Mouse (Mus musculus) forebrain, embryonic 15.5 days (tissue): ENCODE results near the gene Kcnh4. TPM values are rescaled to one million over a fixed set of nuclear protein-coding genes. Genes with fewer than 3 reads are reported as not detected.
A peak's percentile ranks its signal among the peaks of the same experiment; 100 is the strongest.

ENCODE experiments used
- ATAC-seq: fragments of 200-750 bp; cut with Nextera tagmentation; replicated peaks from 2 replicates; pipeline ENCODE4 v1.8.0; 2017; ENCODE audit warnings: mild to moderate bottlenecking, moderate TSS enrichment, moderate library complexity
- H3K27ac ChIP-seq: fragments of 300-500 bp; sonication (generic); replicated peaks from 2 replicates; pipeline ENCODE4 v1.5.1; 2015; ENCODE audit warnings: mild to moderate bottlenecking, inconsistent platforms
- H3K27me3 ChIP-seq: fragments of 300-500 bp; sonication (generic); 2 replicates; pipeline ENCODE4 v1.6.1; 2015; ENCODE audit warnings: inconsistent platforms
- H3K36me3 ChIP-seq: fragments of 300-500 bp; sonication (generic); 2 replicates; pipeline ENCODE4 v1.6.1; 2015; ENCODE audit warnings: mild to moderate bottlenecking, inconsistent platforms
- H3K4me1 ChIP-seq: fragments of 300-500 bp; sonication (generic); 2 replicates; pipeline ENCODE4 v1.6.1; 2015; ENCODE audit warnings: inconsistent platforms
- H3K4me2 ChIP-seq: fragments of 300-500 bp; sonication (generic); replicated peaks from 2 replicates; pipeline ENCODE4 v1.6.1; 2015; ENCODE audit warnings: mild to moderate bottlenecking, inconsistent platforms
- H3K4me3 ChIP-seq: fragments of 300-500 bp; sonication (generic); 2 replicates; pipeline ENCODE4 v1.5.1; 2015; ENCODE audit warnings: mild to moderate bottlenecking, inconsistent platforms
- H3K9ac ChIP-seq: fragments of 300-500 bp; sonication (generic); replicated peaks from 2 replicates; pipeline ENCODE4 v1.6.1; 2015; ENCODE audit warnings: mild to moderate bottlenecking, inconsistent platforms
- H3K9me3 ChIP-seq: fragments of 300-500 bp; sonication (generic); 2 replicates; pipeline ENCODE4 v1.6.1; 2016; ENCODE audit warnings: inconsistent platforms
- WGBS: fragments of 180-500 bp; shearing (Covaris S2); methylation state at CpG from one replicate; pipeline ENCODE4 v1.1.7; 2015; ENCODE audit warnings: mixed read lengths; 5-methylcytosine and 5-hydroxymethylcytosine counted together
- polyA plus RNA-seq: library from polyadenylated mRNA; unstranded; fragments of >200 nt; fragmentation: Nextera tagmentation; extraction: Ambion mirVana; gene quantifications from 2 replicates; pipeline ENCODE4 v1.2.1, GENCODE M21; 2015

Gene Kcnh4
- polyA plus RNA-seq, 1 experiment from 2014 or later: 4.6 TPM

DNA sequence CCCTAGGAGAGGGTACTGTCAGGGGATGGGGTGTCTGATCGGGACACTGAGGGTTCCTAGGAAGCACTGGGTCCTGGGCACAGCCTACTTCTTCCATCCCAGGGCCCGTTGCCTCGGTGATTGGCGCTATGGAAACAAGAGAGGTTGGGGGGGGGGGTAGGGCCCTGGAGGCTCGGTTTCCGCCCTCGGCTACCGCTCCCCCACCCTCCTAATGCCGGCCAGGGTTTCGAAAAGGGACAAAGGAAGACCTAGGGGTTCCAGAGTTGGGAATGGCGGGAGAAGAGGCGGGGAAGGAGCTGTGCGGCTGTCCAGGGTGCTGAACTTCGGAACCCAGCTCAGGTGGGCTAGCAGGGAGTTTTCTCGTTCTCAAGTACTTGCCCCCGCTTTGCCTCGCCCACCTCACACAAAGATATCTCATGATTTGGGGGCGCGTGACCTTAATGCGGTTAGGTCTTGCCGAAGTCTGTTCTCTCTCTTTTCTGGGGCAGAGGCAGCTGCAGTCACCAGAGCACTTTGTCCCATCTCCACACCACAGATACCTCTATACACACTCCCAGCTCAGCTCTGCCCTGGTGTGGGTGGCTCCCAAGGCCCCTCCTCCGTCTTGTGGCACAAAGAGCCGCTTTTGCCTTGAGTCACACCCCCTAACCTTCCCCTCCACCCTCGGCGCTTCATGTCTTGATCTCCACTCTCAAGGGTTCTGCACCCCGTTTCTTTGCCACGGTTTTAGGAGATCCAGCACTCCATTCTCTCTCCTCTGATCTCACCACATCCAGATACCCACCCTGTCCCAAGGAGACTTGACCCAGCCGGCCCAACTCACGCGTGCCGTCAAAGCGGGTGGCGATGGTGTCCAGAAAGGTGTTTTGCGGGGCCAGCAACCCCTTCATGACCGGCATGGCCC is 783 bp downstream of the Kcnh4 start:
- Histone ChIP-seq H3K9me3 (no peaks in the 10 kb centered on the region), H3K4me1 (peaks cover 25% of the 10 kb centered on the region), H3K4me2 (peak overlapping the region; percentile 65), H3K4me3 (peak overlapping the region; percentile 54), H3K27ac (peak overlapping the region; percentile 46), H3K27me3 (peaks cover 26% of the 10 kb centered on the region; the same call in 1 of the 2 replicates), H3K36me3 (no peaks in the 10 kb centered on the region), H3K9ac (peak overlapping the region; percentile 58)
- under 1% methylated on average over 35 of the region's 35 CpGs for WGBS
- ATAC-seq: peak; percentile 54

DNA sequence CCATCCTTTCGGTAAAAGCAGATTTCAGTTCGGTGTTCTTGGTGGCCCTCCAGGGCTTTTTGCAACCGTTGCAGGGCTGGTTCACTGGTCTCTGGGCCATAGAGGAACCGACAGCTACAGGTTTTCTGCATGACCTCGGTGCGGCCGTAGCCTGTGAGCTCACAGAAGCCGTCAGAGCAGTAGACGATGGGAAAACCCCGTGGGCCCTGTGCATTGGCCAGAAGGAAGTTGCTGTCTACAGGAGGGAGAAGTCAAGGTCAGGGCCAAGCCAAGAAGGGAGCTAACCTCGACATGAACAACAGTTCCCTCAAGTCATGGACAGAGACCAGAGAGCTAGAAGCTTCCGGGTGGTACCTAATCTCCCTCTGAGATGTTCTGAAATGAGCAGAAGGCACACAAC is 2.2 kb downstream of the Kcnh4 start:
- Histone ChIP-seq H3K36me3 (no peaks in the 10 kb centered on the region), H3K9ac (no peak overlapping the region), H3K9me3 (no peaks in the 10 kb centered on the region), H3K4me3 (no peak overlapping the region), H3K4me1 (peaks cover 25% of the 10 kb centered on the region), H3K27ac (no peak overlapping the region), H3K4me2 (no peak overlapping the region), H3K27me3 (peaks cover 26% of the 10 kb centered on the region; the same call in 1 of the 2 replicates)
- no peak for ATAC-seq
- WGBS: 94% methylated on average over 12 of the region's 12 CpGs

DNA sequence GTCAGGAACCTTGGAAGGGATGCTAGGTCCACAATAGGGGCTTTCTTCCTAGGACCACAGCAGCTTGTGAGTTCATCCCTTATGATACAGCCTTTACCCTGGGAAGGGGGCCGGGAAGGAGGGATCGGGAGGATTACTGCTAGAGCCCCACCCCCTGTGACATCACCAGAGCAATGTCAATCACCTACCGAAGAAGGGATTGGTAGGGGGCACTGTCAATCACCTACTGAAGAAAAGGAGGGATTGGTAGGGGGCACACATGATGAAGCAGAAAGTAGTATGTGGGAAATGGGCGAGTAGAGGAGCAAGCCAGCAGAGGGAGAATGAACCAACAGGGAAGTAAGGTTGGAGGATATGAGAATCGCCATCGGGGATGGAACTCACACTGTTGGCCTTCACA is 3.3 kb downstream of the Kcnh4 start:
- Histone ChIP-seq H3K27me3 (peaks cover 26% of the 10 kb centered on the region; the same call in 1 of the 2 replicates), H3K9ac (no peak overlapping the region), H3K4me1 (peaks cover 25% of the 10 kb centered on the region), H3K27ac (no peak overlapping the region), H3K9me3 (no peaks in the 10 kb centered on the region), H3K4me2 (no peak overlapping the region), H3K4me3 (no peak overlapping the region), H3K36me3 (peaks cover 2% of the 10 kb centered on the region; the same call in 1 of the 2 replicates)
- 69% methylated on average over 6 of the region's 6 CpGs for WGBS
- ATAC-seq: no peak

DNA sequence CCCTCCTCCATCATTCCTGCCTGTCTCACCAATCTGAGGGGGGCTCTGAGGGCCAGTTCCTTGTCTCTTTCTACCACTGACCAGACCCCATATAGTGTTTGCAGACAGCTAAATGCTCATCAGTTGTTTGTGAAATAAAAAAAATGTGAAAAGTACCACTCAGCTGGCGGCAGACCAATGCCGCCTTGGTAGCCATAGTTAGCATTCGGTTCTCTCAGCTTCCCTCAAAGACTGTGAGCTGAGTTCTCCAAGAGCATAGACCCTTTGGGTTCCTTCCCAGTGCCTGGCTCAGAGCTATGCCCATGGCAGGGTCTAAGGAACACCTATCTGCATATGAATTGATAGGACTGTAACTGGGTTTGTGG is 5.1 kb downstream of the Kcnh4 start:
- no peak overlapping the region for H3K4me3 ChIP-seq
- H3K27me3 ChIP-seq: peaks cover 15% of the 10 kb centered on the region; the same call in 1 of the 2 replicates
- H3K9ac ChIP-seq: no peak overlapping the region
- 88% methylated on average over 3 of the region's 3 CpGs for WGBS
- H3K36me3 ChIP-seq: peaks cover 3% of the 10 kb centered on the region; the same call in 1 of the 2 replicates
- no peak for ATAC-seq
- H3K9me3 ChIP-seq: no peaks in the 10 kb centered on the region
- no peak overlapping the region for H3K27ac ChIP-seq
- peaks cover 17% of the 10 kb centered on the region for H3K4me1 ChIP-seq
- no peak overlapping the region for H3K4me2 ChIP-seq

DNA sequence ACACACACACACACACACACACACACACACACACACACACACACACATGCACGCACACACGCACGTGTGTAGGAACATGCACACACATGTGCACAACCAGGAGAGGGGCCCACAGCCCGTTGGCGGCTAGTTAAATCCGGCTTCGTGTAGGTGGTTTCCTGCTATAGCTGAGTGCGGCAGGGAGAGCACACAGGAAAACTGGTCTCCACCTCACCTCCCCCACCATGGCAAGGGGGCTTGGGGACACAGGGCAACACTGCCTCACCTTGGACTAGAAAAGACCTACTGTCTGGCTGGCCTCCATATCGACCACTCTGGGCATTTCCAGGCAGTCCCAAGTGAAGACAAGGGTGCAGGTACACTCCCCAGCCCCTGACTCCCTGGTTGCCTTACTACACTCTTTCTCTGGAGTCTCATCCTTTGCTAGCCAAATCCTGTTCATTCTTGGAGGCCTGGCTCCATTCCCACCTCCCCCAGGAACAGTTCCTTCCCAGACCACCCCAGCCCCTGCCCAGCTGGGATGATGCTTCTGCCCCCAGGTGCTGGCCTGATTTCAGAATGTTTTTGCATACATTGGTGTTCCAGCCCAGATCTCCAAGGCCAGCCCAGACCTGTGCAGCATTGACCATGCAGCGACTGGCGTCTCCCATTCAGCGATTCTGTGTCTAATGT is 5.6 kb downstream of the Kcnh4 start:
- ATAC-seq: no peak
- 82% methylated on average over 11 of the region's 12 CpGs for WGBS

DNA sequence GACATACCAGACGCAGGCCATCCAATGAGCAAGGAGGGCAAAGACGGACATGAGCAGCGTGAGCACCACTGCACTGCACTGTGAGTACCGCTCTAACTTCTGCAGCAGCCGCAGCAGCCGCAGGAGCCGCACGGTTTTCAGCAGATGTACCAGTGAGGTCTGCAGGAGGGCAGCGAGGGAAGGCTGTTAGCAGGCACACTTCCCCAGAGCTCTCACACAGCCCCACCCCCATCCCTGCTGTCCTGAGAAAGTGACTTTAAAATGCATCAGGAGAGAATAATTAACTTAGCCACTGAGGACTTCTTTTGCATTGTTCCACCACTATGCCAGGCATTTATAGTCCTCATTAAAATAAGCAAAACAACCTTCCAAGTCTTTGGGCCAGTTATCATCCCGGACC is 7.4 kb downstream of the Kcnh4 start:
- Histone ChIP-seq H3K4me3 (no peak overlapping the region), H3K36me3 (peaks cover 3% of the 10 kb centered on the region; the same call in 1 of the 2 replicates), H3K4me2 (no peak overlapping the region), H3K9me3 (no peaks in the 10 kb centered on the region), H3K27me3 (no peaks in the 10 kb centered on the region), H3K27ac (no peak overlapping the region), H3K4me1 (no peaks in the 10 kb centered on the region), H3K9ac (no peak overlapping the region)
- WGBS: 47% methylated on average over 10 of the region's 10 CpGs
- ATAC-seq: no peak

More for the DNA sequence above, 5.6 kb downstream of the Kcnh4 start:
- Histone ChIP-seq H3K9ac (no peak overlapping the region), H3K36me3 (peaks cover 3% of the 10 kb centered on the region; the same call in 1 of the 2 replicates), H3K4me1 (peaks cover 11% of the 10 kb centered on the region), H3K4me2 (no peak overlapping the region), H3K27me3 (peaks cover 11% of the 10 kb centered on the region; the same call in 1 of the 2 replicates), H3K27ac (no peak overlapping the region), H3K9me3 (no peaks in the 10 kb centered on the region), H3K4me3 (no peak overlapping the region)

DNA sequence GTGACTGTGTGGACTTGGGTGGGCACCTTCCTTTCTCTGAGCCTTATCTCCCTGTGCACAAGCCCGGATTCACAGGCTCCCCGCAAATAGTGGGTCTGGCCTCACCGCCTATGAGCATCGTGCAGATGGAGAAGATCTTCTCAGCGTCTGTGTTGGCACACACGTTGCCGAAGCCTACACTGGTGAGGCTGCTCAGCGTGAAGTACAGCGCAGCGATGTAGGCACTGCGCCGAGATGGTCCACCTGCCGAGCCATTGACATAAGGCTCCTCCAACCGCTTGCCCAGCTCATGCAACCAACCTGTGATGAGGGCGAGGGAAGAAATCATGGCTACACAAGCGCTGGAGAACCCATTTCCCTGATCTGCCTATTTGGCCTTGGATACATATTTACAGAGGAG is 9.6 kb downstream of the Kcnh4 start:
- Histone ChIP-seq H3K4me1 (no peaks in the 10 kb centered on the region), H3K9ac (no peak overlapping the region), H3K36me3 (peaks cover 3% of the 10 kb centered on the region; the same call in 1 of the 2 replicates), H3K4me2 (no peak overlapping the region), H3K4me3 (no peak overlapping the region), H3K27me3 (no peaks in the 10 kb centered on the region), H3K9me3 (no peaks in the 10 kb centered on the region), H3K27ac (no peak overlapping the region)
- no peak for ATAC-seq
- WGBS: 92% methylated on average over 16 of the region's 16 CpGs

DNA sequence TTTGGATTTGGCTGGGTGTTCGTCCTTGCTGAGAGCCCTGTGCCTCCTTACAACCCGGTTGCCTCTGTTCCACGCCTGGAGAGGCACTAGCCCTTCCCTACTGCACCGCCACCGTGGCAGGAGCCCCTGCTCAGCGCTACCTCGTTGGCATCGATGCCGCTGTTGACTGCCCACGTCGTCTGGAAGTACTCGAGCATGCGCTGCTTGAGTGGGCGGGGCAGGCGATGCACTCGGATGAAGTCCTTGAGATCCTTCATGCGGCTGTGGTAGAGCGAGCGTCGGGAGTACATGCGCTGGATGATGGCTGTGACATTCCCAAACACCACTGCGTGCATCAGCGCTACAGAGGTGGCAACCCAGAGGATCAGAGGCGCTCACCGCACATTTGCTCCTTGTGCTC is 10.3 kb downstream of the Kcnh4 start:
- no peak overlapping the region for H3K9ac ChIP-seq
- H3K9me3 ChIP-seq: no peaks in the 10 kb centered on the region
- H3K4me1 ChIP-seq: no peaks in the 10 kb centered on the region
- no peak overlapping the region for H3K4me3 ChIP-seq
- H3K27me3 ChIP-seq: no peaks in the 10 kb centered on the region
- no peak overlapping the region for H3K27ac ChIP-seq
- H3K4me2 ChIP-seq: no peak overlapping the region
- H3K36me3 ChIP-seq: peaks cover 3% of the 10 kb centered on the region; the same call in 1 of the 2 replicates
- ATAC-seq: no peak
- 59% methylated on average over 25 of the region's 25 CpGs for WGBS

DNA sequence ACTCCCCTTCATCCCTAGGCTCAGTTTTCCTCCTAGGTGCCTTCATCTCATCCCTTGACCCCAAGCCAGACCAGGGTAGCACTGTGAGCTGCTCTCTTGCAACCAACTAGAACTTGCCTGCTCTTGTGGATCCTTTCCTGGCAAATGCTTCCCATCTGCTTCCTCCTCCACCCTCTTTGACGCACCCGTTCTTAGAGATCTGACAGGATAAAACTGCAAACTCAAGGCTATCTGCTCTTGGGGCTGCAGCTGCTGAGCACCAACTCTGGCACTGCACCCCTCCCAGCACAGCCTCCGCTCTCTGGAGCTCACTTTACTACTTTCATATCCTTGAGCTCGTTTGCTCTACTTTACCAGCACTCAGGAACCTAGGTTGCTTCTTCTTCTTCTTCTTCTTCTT is 11.1 kb downstream of the Kcnh4 start:
- H3K4me1 ChIP-seq: no peaks in the 10 kb centered on the region
- no peak for ATAC-seq
- no peak overlapping the region for H3K4me3 ChIP-seq
- no peak overlapping the region for H3K9ac ChIP-seq
- H3K36me3 ChIP-seq: peaks cover 3% of the 10 kb centered on the region; the same call in 1 of the 2 replicates
- no peaks in the 10 kb centered on the region for H3K27me3 ChIP-seq
- no peak overlapping the region for H3K27ac ChIP-seq
- no peak overlapping the region for H3K4me2 ChIP-seq
- 85% methylated on average over 4 of the region's 4 CpGs for WGBS
- H3K9me3 ChIP-seq: no peaks in the 10 kb centered on the region

DNA sequence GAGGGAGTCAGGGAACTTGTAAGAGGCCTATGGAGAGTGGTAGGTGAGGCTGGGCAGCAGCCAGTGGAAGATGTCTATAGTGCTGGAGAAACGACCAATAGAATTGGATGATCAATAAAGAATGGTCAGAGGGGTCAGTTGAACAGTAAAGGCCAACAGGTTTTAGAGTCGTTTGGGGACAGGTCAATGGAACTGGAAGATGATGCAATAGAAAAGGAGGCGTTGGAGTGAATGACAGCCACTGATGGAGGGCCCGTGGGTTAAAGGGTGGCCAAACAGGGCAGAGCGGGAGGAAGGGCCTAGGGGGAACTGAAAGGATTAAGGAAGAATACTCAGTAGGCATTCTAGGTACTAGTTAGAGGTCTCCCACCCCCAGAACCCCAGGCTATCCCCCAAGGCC is 12.6 kb downstream of the Kcnh4 start:
- no peak for ATAC-seq
- Histone ChIP-seq H3K36me3 (peaks cover 3% of the 10 kb centered on the region; the same call in 1 of the 2 replicates), H3K4me3 (no peak overlapping the region), H3K4me2 (no peak overlapping the region), H3K27ac (no peak overlapping the region), H3K9me3 (no peaks in the 10 kb centered on the region), H3K9ac (no peak overlapping the region), H3K4me1 (no peaks in the 10 kb centered on the region), H3K27me3 (no peaks in the 10 kb centered on the region)
- 72% methylated on average over 5 of the region's 5 CpGs for WGBS

DNA sequence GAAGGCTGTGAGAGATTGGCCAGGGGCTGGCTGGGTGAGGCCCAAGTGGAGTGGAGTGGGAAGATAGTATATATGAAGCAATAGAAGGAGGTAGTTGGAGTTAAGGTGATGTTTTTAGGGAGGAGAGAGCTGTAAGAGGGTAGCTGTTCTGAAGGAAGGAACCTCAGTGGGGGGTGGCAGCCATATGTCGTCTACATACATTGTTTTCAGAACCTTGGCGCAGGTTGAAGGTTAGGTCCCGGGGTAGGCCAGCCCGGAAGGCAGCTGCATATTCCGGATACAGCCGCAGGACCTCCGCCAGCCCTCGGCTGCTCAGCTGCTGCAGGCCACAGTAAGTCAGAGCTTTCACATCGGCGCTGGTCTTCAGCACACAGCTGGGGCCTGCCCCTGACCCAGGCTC is 13.2 kb downstream of the Kcnh4 start:
- Histone ChIP-seq H3K27me3 (no peaks in the 10 kb centered on the region), H3K9ac (no peak overlapping the region), H3K4me2 (no peak overlapping the region), H3K9me3 (no peaks in the 10 kb centered on the region), H3K4me1 (no peaks in the 10 kb centered on the region), H3K36me3 (peaks cover 2% of the 10 kb centered on the region; the same call in 1 of the 2 replicates), H3K4me3 (no peak overlapping the region), H3K27ac (no peak overlapping the region)
- ATAC-seq: no peak
- WGBS: 86% methylated on average over 10 of the region's 10 CpGs

DNA sequence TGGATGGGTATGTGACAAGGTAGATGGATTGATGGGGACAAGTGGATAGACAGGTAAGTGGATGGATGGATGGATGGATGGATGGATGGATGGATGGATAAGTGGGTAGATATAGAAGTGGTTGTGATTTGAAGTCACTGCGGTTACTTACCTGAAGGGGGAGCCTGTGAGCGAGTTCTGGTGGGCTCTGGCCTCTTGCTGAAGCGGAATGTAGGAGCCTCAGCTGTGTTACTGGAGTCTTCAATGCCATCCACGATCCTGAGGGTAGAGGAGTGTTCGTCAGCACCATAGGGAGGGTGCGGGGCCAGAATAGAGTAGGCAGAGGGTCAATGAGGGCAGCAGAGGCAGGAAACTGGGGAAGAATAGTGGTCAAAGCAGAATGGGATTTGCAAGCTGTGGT is 14.7 kb downstream of the Kcnh4 start:
- no peaks in the 10 kb centered on the region for H3K36me3 ChIP-seq
- no peaks in the 10 kb centered on the region for H3K27me3 ChIP-seq
- H3K27ac ChIP-seq: no peak overlapping the region
- ATAC-seq: no peak
- H3K9me3 ChIP-seq: no peaks in the 10 kb centered on the region
- H3K4me2 ChIP-seq: no peak overlapping the region
- no peak overlapping the region for H3K4me3 ChIP-seq
- 14% methylated on average over 6 of the region's 6 CpGs for WGBS
- no peak overlapping the region for H3K9ac ChIP-seq
- H3K4me1 ChIP-seq: no peaks in the 10 kb centered on the region
